Mouse (Mus musculus) brain, embryonic 14.5 days (tissue): ENCODE measurements around the gene Sav1.

ENCODE experiments used
- CTCF ChIP-seq: fragments of 200-500 bp; IDR thresholded peaks from 2 replicates; pipeline ENCODE4 v1.5.1; 2012; ENCODE audit warnings: inconsistent platforms, mild to moderate bottlenecking, moderate library complexity, borderline replicate concordance; ENCODE audit not compliant: insufficient read depth, insufficient read length; ENCODE audit errors: extremely low read depth
- POLR2A ChIP-seq: fragments of 200-500 bp; IDR thresholded peaks from 2 replicates; pipeline ENCODE4 v1.6.1; 2012; ENCODE audit warnings: mild to moderate bottlenecking, inconsistent platforms, borderline replicate concordance; ENCODE audit not compliant: poor library complexity, insufficient read depth, insufficient read length, severe bottlenecking; ENCODE audit errors: extremely low read depth

GRCm38 (mm10) chr12:69941655-69942329 lies 45.0 kb downstream of the Sav1 start:
- TF ChIP-seq POLR2A (no peak), CTCF (no peak)
